Mouse (Mus musculus) lung, embryonic 16.5 days (tissue): ENCODE data around the gene Zkscan14. TPM values are rescaled to one million over a fixed set of nuclear protein-coding genes. Genes with fewer than 3 reads are reported as not detected.
"Not testable (repeated sequence)": the region's sequence is repeated elsewhere in the genome, so short reads cannot be mapped to it uniquely, and the experiment has no call there.

ENCODE experiments used
- ATAC-seq: fragments of 200-750 bp; cut with Nextera tagmentation; 2 replicates; pipeline ENCODE4 v1.8.0; 2017; ENCODE audit warnings: low read depth, mild to moderate bottlenecking, moderate library complexity
- H3K27ac ChIP-seq: fragments of 300-500 bp; sonication (generic); 2 replicates; pipeline ENCODE4 v1.5.1; 2014; ENCODE audit warnings: mild to moderate bottlenecking, control low read depth, low read length
- H3K27me3 ChIP-seq: fragments of 300-500 bp; sonication (generic); 2 replicates; pipeline ENCODE4 v1.6.1; 2014; ENCODE audit warnings: low read depth, low read length, mixed read lengths; ENCODE audit not compliant: control insufficient read depth, insufficient read depth
- H3K36me3 ChIP-seq: fragments of 300-500 bp; sonication (generic); 2 replicates; pipeline ENCODE4 v1.6.1; 2014; ENCODE audit warnings: low read length; ENCODE audit not compliant: control insufficient read depth, insufficient read depth
- H3K4me1 ChIP-seq: fragments of 300-500 bp; sonication (generic); replicated peaks from 2 replicates; pipeline ENCODE4 v1.6.1; 2014; ENCODE audit warnings: low read length, mixed read lengths; ENCODE audit not compliant: control insufficient read depth, insufficient read depth
- H3K4me2 ChIP-seq: fragments of 300-500 bp; sonication (generic); 2 replicates; pipeline ENCODE4 v1.6.1; 2014; ENCODE audit warnings: low read depth, low read length, control low read depth
- H3K4me3 ChIP-seq: fragments of 300-500 bp; sonication (generic); 2 replicates; pipeline ENCODE4 v1.5.1; 2014; ENCODE audit warnings: mild to moderate bottlenecking, low read length, control low read depth
- H3K9ac ChIP-seq: fragments of 300-500 bp; sonication (generic); 2 replicates; pipeline ENCODE4 v1.6.1; 2014; ENCODE audit warnings: low read length, control low read depth
- H3K9me3 ChIP-seq: fragments of 300-500 bp; sonication (generic); 2 replicates; pipeline ENCODE4 v1.6.1; 2016; ENCODE audit warnings: low read length; ENCODE audit not compliant: control insufficient read depth
- WGBS: fragments of 180-500 bp; shearing (Covaris S2); extraction: QIAGEN DNeasy Blood & Tissue Kit; methylation state at CpG from one replicate; pipeline ENCODE4 v1.1.7; 2014; 5-methylcytosine and 5-hydroxymethylcytosine counted together
- polyA plus RNA-seq: library from polyadenylated mRNA; unstranded; fragments of >200 nt; fragmentation: Nextera tagmentation; extraction: Ambion mirVana; gene quantifications from 2 replicates; pipeline ENCODE4 v1.2.1, GENCODE M21; 2015

The Zkscan14 gene
- 9.4 and 10.9 TPM in 2 replicates for polyA plus RNA-seq

GRCm38 (mm10) chr5:145201321-145201991, at the start of gene Zkscan14:
TSS of gene Zkscan14 (minus strand) at chr5:145201868.
- H3K4me3 ChIP-seq = peak within 1 kb of the TSS; percentile 70
- ATAC-seq = no peak
- H3K27ac ChIP-seq = peak within 1 kb of the TSS; percentile 23; the same call in 1 of the 2 replicates
- peaks cover 2% of the 10 kb centered on the region; the same call in 1 of the 2 replicates for H3K36me3 ChIP-seq
- H3K27me3 ChIP-seq = no peaks in the 10 kb centered on the region
- under 1% methylated on average over 37 of the region's 37 CpGs for WGBS
- peak within 1 kb of the TSS; percentile 78 for H3K9ac ChIP-seq
- H3K4me1 ChIP-seq = peaks cover 19% of the 10 kb centered on the region
- no peaks in the 10 kb centered on the region for H3K9me3 ChIP-seq
- H3K4me2 ChIP-seq = peak within 1 kb of the TSS; percentile 85

GRCm38 (mm10) chr5:145249520-145249919, 47.9 kb upstream of the Zkscan14 start:
- no peak for ATAC-seq
- H3K27ac ChIP-seq = no peak overlapping the region
- no peaks in the 10 kb centered on the region; the same call in 1 of the 2 replicates for H3K9me3 ChIP-seq
- no peak overlapping the region for H3K4me3 ChIP-seq
- no peak overlapping the region for H3K4me2 ChIP-seq
- no peak overlapping the region for H3K9ac ChIP-seq
- WGBS = 92% methylated on average over 3 of the region's 3 CpGs
- H3K36me3 ChIP-seq = peaks cover 31% of the 10 kb centered on the region
- no peaks in the 10 kb centered on the region for H3K27me3 ChIP-seq
- no peaks in the 10 kb centered on the region for H3K4me1 ChIP-seq

- Histone ChIP-seq H3K4me2 (no peak overlapping the region), H3K9me3 (no peaks in the 10 kb centered on the region), H3K27ac (no peak overlapping the region), H3K9ac (no peak overlapping the region), H3K4me1 (peaks cover 11% of the 10 kb centered on the region), H3K27me3 (no peaks in the 10 kb centered on the region), H3K4me3 (no peak overlapping the region), H3K36me3 (peaks cover 27% of the 10 kb centered on the region)
- ATAC-seq = no peak
Observed at GRCm38 (mm10) chr5:145234636-145235035, 33.0 kb upstream of the Zkscan14 start.

- peak overlapping the region; percentile 99 for H3K9ac ChIP-seq
- H3K4me3 ChIP-seq = peak overlapping the region; percentile 98
- WGBS = 1% methylated on average over 37 of the region's 49 CpGs
- peak overlapping the region; percentile 75 for H3K4me2 ChIP-seq
- H3K36me3 ChIP-seq = peaks cover 17% of the 10 kb centered on the region
- no peaks in the 10 kb centered on the region for H3K27me3 ChIP-seq
- H3K27ac ChIP-seq = peak overlapping the region; percentile 90
- H3K9me3 ChIP-seq = no peaks in the 10 kb centered on the region
- peaks cover 11% of the 10 kb centered on the region for H3K4me1 ChIP-seq
- ATAC-seq = peak; percentile 71
Observed at GRCm38 (mm10) chr5:145231893-145232411, 30.3 kb upstream of the Zkscan14 start.

- peak within 1 kb of the TSS; percentile 90 for H3K27ac ChIP-seq
- peaks cover 15% of the 10 kb centered on the region for H3K36me3 ChIP-seq
- H3K27me3 ChIP-seq = no peaks in the 10 kb centered on the region
- WGBS = under 1% methylated on average over 42 of the region's 42 CpGs
- peaks cover 11% of the 10 kb centered on the region for H3K4me1 ChIP-seq
- H3K9ac ChIP-seq = peak within 1 kb of the TSS; percentile 99
- no peaks in the 10 kb centered on the region for H3K9me3 ChIP-seq
- peak within 1 kb of the TSS; percentile 98 for H3K4me3 ChIP-seq
- H3K4me2 ChIP-seq = peak within 1 kb of the TSS; percentile 82
- peak; percentile 99 for ATAC-seq
Observed at GRCm38 (mm10) chr5:145231367-145231871, 29.8 kb upstream of the Zkscan14 start, which contains the start of gene Zfp655. TSS of gene Zfp655 (plus strand) at chr5:145231715.

GRCm38 (mm10) chr5:145230641-145231040, 29.0 kb upstream of the Zkscan14 start:
- H3K4me3 ChIP-seq = peak overlapping the region; percentile 98; the same call in 1 of the 2 replicates

GRCm38 (mm10) chr5:145229283-145229682, 27.6 kb upstream of the Zkscan14 start:
- not testable (repeated sequence) for H3K4me2 ChIP-seq, H3K27ac ChIP-seq, ATAC-seq, H3K9me3 ChIP-seq, H3K27me3 ChIP-seq, H3K4me3 ChIP-seq, H3K36me3 ChIP-seq, H3K9ac ChIP-seq
- WGBS = 71% methylated on average over 6 of the region's 6 CpGs
- H3K4me1 ChIP-seq = peaks cover 11% of the 10 kb centered on the region

More at GRCm38 (mm10) chr5:145230641-145231040, 29.0 kb upstream of the Zkscan14 start:
- H3K4me2 ChIP-seq = peak overlapping the region; percentile 82
- no peaks in the 10 kb centered on the region for H3K27me3 ChIP-seq
- no peak overlapping the region; the same call in 1 of the 2 replicates for H3K27ac ChIP-seq
- no peak for ATAC-seq
- peaks cover 11% of the 10 kb centered on the region for H3K4me1 ChIP-seq
- WGBS = 85% methylated on average over 4 of the region's 4 CpGs
- H3K9ac ChIP-seq = peak overlapping the region; percentile 99
- peaks cover 12% of the 10 kb centered on the region for H3K36me3 ChIP-seq
- H3K9me3 ChIP-seq = no peaks in the 10 kb centered on the region

GRCm38 (mm10) chr5:145226453-145226852, 24.8 kb upstream of the Zkscan14 start:
- no peak overlapping the region for H3K4me3 ChIP-seq
- no peaks in the 10 kb centered on the region for H3K27me3 ChIP-seq
- 44% methylated on average over 2 of the region's 2 CpGs for WGBS
- peaks cover 3% of the 10 kb centered on the region for H3K4me1 ChIP-seq
- no peak overlapping the region for H3K4me2 ChIP-seq
- H3K9me3 ChIP-seq = no peaks in the 10 kb centered on the region
- no peak overlapping the region for H3K27ac ChIP-seq
- no peaks in the 10 kb centered on the region for H3K36me3 ChIP-seq
- no peak for ATAC-seq
- no peak overlapping the region for H3K9ac ChIP-seq

GRCm38 (mm10) chr5:145223395-145223794, 21.7 kb upstream of the Zkscan14 start:
- Histone ChIP-seq H3K36me3 (peaks cover 18% of the 10 kb centered on the region), H3K4me2 (no peak overlapping the region), H3K9me3 (no peaks in the 10 kb centered on the region), H3K9ac (no peak overlapping the region), H3K27me3 (no peaks in the 10 kb centered on the region), H3K4me3 (no peak overlapping the region), H3K4me1 (no peaks in the 10 kb centered on the region), H3K27ac (no peak overlapping the region)
- ATAC-seq = no peak
- 74% methylated on average over 12 of the region's 12 CpGs for WGBS
